Mouse (Mus musculus) stomach, embryonic 14.5 days (tissue): ENCODE results near the gene Maff. TPM values are rescaled to one million over a fixed set of nuclear protein-coding genes. Genes with fewer than 3 reads are reported as not detected.

Experiments used
- ATAC-seq: fragments of 200-750 bp; cut with Nextera tagmentation; 2 replicates; pipeline ENCODE4 v1.8.0; 2017; ENCODE audit warnings: low read depth, moderate TSS enrichment; ENCODE audit not compliant: insufficient number of reproducible peaks, insufficient read depth, low FRiP score
- H3K27ac ChIP-seq: fragments of 300-500 bp; sonication (generic); 2 replicates; pipeline ENCODE4 v1.5.1; 2014; ENCODE audit warnings: mild to moderate bottlenecking, low read length, moderate library complexity, mixed read lengths
- H3K27me3 ChIP-seq: fragments of 300-500 bp; sonication (generic); 2 replicates; pipeline ENCODE4 v1.6.1; 2014; ENCODE audit warnings: low read length, control low read depth, mixed read lengths; ENCODE audit not compliant: control insufficient read depth, insufficient read depth
- H3K36me3 ChIP-seq: fragments of 300-500 bp; sonication (generic); 2 replicates; pipeline ENCODE4 v1.6.1; 2014; ENCODE audit warnings: mild to moderate bottlenecking, control low read depth, low read length, moderate library complexity, mixed read lengths; ENCODE audit not compliant: control insufficient read depth, insufficient read depth
- H3K4me1 ChIP-seq: fragments of 300-500 bp; sonication (generic); 2 replicates; pipeline ENCODE4 v1.6.1; 2014; ENCODE audit warnings: low read length, control low read depth, mixed read lengths; ENCODE audit not compliant: control insufficient read depth, insufficient read depth
- H3K4me2 ChIP-seq: fragments of 300-500 bp; sonication (generic); replicated peaks from 2 replicates; pipeline ENCODE4 v1.6.1; 2014; ENCODE audit warnings: low read depth, low read length, control low read depth
- H3K4me3 ChIP-seq: fragments of 300-500 bp; sonication (generic); 2 replicates; pipeline ENCODE4 v1.5.1; 2014; ENCODE audit warnings: low read depth, low read length, control low read depth
- H3K9ac ChIP-seq: fragments of 300-500 bp; sonication (generic); replicated peaks from 2 replicates; pipeline ENCODE4 v1.6.1; 2014; ENCODE audit warnings: low read depth, mild to moderate bottlenecking, control low read depth, low read length, moderate library complexity, mixed read lengths
- H3K9me3 ChIP-seq: fragments of 300-500 bp; sonication (generic); 2 replicates; pipeline ENCODE4 v1.6.1; 2016; ENCODE audit warnings: low read depth, low read length, control low read depth; ENCODE audit not compliant: control insufficient read depth
- WGBS: fragments of 180-500 bp; shearing (Covaris S2); extraction: QIAGEN DNeasy Blood & Tissue Kit; methylation state at CpG from one replicate; pipeline ENCODE4 v1.1.7; 2014; 5-methylcytosine and 5-hydroxymethylcytosine counted together
- polyA plus RNA-seq: library from polyadenylated mRNA; unstranded; fragments of >200 nt; fragmentation: Nextera tagmentation; extraction: Ambion mirVana; gene quantifications from 2 replicates; pipeline ENCODE4 v1.2.1, GENCODE M21; 2014

The Maff gene
- polyA plus RNA-seq, 1 experiment from 2014 or later = 4.2 TPM

DNA sequence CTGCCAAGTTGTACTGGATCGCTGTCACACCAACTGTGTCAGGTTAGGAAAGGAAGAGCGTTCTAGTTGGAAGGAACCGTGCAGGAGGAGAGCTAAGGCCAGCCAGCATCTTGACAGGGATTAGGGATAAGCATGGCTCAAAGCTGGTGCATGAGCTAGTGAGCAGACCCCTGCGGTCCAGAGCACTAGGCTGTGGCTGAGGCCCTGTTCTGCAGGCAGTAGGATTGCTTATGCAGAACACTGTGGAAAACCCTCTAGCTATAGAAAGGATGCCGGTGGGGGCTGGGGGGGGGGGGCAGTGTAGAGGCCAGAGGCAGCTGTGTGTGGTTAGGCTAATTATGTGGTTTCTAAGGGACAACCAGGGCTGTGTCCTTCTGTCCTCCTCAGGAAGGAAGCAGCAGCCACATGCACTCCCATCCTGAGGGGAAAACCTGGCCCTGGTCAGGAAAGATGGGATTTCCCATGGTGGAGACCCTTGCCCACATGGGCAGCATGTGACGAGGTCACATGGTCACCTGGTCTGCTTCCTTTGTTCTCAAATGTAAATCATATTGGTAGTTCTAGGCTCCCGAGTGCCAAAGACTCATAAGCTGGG, 11.3 kb upstream of the Maff start:
- Histone ChIP-seq H3K4me2 (no peak overlapping the region), H3K4me1 (no peaks in the 10 kb centered on the region), H3K9ac (no peak overlapping the region), H3K9me3 (no peaks in the 10 kb centered on the region), H3K27me3 (no peaks in the 10 kb centered on the region), H3K4me3 (no peak overlapping the region), H3K36me3 (no peaks in the 10 kb centered on the region), H3K27ac (no peak overlapping the region)
- 50% methylated on average over 7 of the region's 7 CpGs for WGBS
- ATAC-seq = no peak

DNA sequence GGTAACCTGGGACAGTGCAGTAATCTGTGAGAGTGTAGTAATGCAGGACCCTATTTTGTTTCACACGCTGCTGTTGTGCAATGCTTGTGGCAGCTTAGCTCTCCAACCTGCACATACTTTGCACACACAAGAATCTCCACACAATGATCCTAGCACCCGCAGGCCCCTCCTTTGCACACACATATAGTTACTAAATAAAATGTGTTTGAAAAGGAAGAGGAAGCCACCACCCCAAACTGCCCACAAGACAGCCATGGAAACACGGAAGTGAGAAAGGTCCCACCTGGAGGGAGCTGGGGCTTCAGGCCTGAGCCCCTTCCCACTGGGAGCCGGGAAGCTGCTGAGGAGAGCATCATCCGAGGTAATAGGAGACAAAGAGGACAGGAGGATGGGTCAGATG, 7.4 kb upstream of the Maff start:
- Histone ChIP-seq H3K27me3 (no peaks in the 10 kb centered on the region), H3K4me1 (no peaks in the 10 kb centered on the region), H3K4me3 (no peak overlapping the region), H3K9ac (no peak overlapping the region), H3K36me3 (no peaks in the 10 kb centered on the region), H3K4me2 (no peak overlapping the region), H3K27ac (no peak overlapping the region), H3K9me3 (no peaks in the 10 kb centered on the region)
- no peak for ATAC-seq
- 75% methylated on average over 5 of the region's 5 CpGs for WGBS

- no peak overlapping the region for H3K4me3 ChIP-seq
- no peak overlapping the region for H3K27ac ChIP-seq
- H3K9ac ChIP-seq = no peak overlapping the region
- no peaks in the 10 kb centered on the region for H3K9me3 ChIP-seq
- no peak overlapping the region for H3K4me2 ChIP-seq
- WGBS = 65% methylated on average over 6 of the region's 6 CpGs
- no peaks in the 10 kb centered on the region for H3K4me1 ChIP-seq
- ATAC-seq = no peak
- no peaks in the 10 kb centered on the region for H3K36me3 ChIP-seq
- no peaks in the 10 kb centered on the region for H3K27me3 ChIP-seq
Measured at GRCm38 (mm10) chr15:79342641-79343337, 3.6 kb upstream of the Maff start.

GRCm38 (mm10) chr15:79344627-79345026, 1.8 kb upstream of the Maff start:
- no peaks in the 10 kb centered on the region for H3K27me3 ChIP-seq
- no peak overlapping the region for H3K27ac ChIP-seq
- no peaks in the 10 kb centered on the region for H3K9me3 ChIP-seq
- no peak for ATAC-seq
- H3K9ac ChIP-seq = no peak overlapping the region
- no peak overlapping the region for H3K4me3 ChIP-seq
- 74% methylated on average over 4 of the region's 4 CpGs for WGBS
- no peak overlapping the region for H3K4me2 ChIP-seq
- H3K36me3 ChIP-seq = no peaks in the 10 kb centered on the region
- H3K4me1 ChIP-seq = peaks cover 6% of the 10 kb centered on the region

DNA sequence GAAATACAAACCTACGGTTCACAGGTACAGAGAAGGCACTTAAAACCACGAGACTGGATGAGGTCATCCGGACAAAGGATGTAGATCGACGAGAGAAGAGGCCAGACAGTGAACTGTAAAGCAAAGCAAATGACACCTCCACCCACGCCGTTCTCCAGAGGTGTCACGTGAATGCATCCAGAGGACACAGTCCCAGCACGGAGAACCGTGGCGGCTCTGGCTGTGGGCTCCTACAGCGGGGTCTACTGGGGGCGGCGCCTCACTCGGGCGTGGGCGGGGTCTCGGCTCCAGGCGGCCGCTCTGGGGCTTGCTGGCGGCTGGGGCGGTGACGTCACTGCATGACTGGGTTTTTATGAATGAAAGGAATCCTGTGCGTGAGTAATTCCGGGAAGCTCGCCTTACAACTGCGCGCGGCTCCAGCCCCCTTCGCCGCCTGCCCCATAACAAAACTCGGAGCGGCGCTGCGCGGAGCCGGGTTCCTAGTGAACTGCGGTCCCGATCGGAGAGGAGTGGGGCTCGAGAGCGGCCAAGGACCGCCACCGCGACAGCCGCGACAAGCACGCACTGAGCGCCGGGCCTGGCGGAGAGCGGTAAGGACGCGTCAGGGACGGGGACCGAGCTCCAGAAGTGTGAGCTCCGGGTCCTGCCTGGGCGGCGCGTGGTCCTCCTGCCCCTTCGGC, 884 bp downstream of the Maff start:
- peaks cover 14% of the 10 kb centered on the region for H3K4me1 ChIP-seq
- ATAC-seq = peak; percentile 79
- no peaks in the 10 kb centered on the region for H3K36me3 ChIP-seq
- no peaks in the 10 kb centered on the region for H3K27me3 ChIP-seq
- H3K4me3 ChIP-seq = peak overlapping the region; percentile 67
- H3K9me3 ChIP-seq = no peaks in the 10 kb centered on the region
- H3K9ac ChIP-seq = peak overlapping the region; percentile 39
- H3K4me2 ChIP-seq = peak overlapping the region; percentile 73
- peak overlapping the region; percentile 97 for H3K27ac ChIP-seq
- WGBS = under 1% methylated on average over 58 of the region's 61 CpGs

- Histone ChIP-seq H3K4me2 (peak overlapping the region; percentile 73), H3K27me3 (no peaks in the 10 kb centered on the region), H3K4me1 (peaks cover 14% of the 10 kb centered on the region), H3K9me3 (no peaks in the 10 kb centered on the region), H3K27ac (peak overlapping the region; percentile 97), H3K9ac (peak overlapping the region; percentile 39), H3K4me3 (peak overlapping the region; percentile 67), H3K36me3 (no peaks in the 10 kb centered on the region)
- peak; percentile 75 for ATAC-seq
- under 1% methylated on average over 45 of the region's 46 CpGs for WGBS
Measured at GRCm38 (mm10) chr15:79347845-79348506, 1.6 kb downstream of the Maff start.

GRCm38 (mm10) chr15:79348651-79349050, 2.2 kb downstream of the Maff start:
- no peak overlapping the region; the same call in 1 of the 2 replicates for H3K9ac ChIP-seq
- no peak for ATAC-seq
- peak overlapping the region; percentile 73 for H3K4me2 ChIP-seq
- H3K27me3 ChIP-seq = no peaks in the 10 kb centered on the region
- H3K27ac ChIP-seq = no peak overlapping the region; the same call in 1 of the 2 replicates
- peaks cover 14% of the 10 kb centered on the region for H3K4me1 ChIP-seq
- no peaks in the 10 kb centered on the region for H3K9me3 ChIP-seq
- 48% methylated on average over 8 of the region's 8 CpGs for whole genome bisulfite sequencing
- H3K4me3 ChIP-seq = peak overlapping the region; percentile 67
- no peaks in the 10 kb centered on the region for H3K36me3 ChIP-seq

GRCm38 (mm10) chr15:79350866-79351265, 4.4 kb downstream of the Maff start:
- H3K36me3 ChIP-seq = no peaks in the 10 kb centered on the region
- no peak overlapping the region for H3K4me2 ChIP-seq
- H3K27ac ChIP-seq = no peak overlapping the region
- ATAC-seq = no peak
- H3K4me3 ChIP-seq = no peak overlapping the region
- H3K27me3 ChIP-seq = no peaks in the 10 kb centered on the region
- 93% methylated on average over 4 of the region's 4 CpGs for WGBS
- H3K4me1 ChIP-seq = peaks cover 14% of the 10 kb centered on the region
- no peak overlapping the region for H3K9ac ChIP-seq
- H3K9me3 ChIP-seq = no peaks in the 10 kb centered on the region
